7 mouse cellular contexts compared by ENCODE assay signal in genomic region chr7:89477294-89477999, GRCm38 (mm10). TPM values are rescaled to one million over a fixed set of nuclear protein-coding genes. Genes with fewer than 3 reads are reported as not detected.
DNase-seq lines count a peak whose midpoint lies in the region; ATAC-seq and TF ChIP-seq lines count a peak whose summit lies in the region.

No protein-coding gene starts in this region.

- no peak overlapping the region for H3ac ChIP-seq in C2C12 (ENCODE audit: control insufficient read depth, insufficient read length, low read depth)

- no peaks in the 10 kb centered on the region for H3K79me2 ChIP-seq in C2C12 (ENCODE audit: control insufficient read depth, insufficient read depth)

- no peak overlapping the region for H3K27ac ChIP-seq in cerebellum, adult 2 months (ENCODE audit: insufficient read depth, low read length)

- no peaks in the 10 kb centered on the region for H3K79me3 ChIP-seq in C2C12 (ENCODE audit: low read depth)

- no peak for TF ChIP-seq POLR2A in cerebellum, adult 2 months (IDR thresholded peaks at IDR 0.05; ENCODE audit: borderline replicate concordance, insufficient read depth, low read length)

- H3K4me3 ChIP-seq in C2C12 (ENCODE audit: insufficient read depth, poor library complexity, severe bottlenecking): no peak overlapping the region
- H3K4me3 ChIP-seq in cerebellum, adult 2 months (replicated peaks; ENCODE audit: insufficient read depth, low read depth, low read length): no peak overlapping the region

- no peaks in the 10 kb centered on the region for H3K36me3 ChIP-seq in C2C12 (ENCODE audit: control insufficient read depth, insufficient read depth)

- TF ChIP-seq CTCF in C2C12 (IDR thresholded peaks at IDR 0.05; ENCODE audit: control insufficient read depth, insufficient read depth, insufficient read length): peak; percentile 11
- TF ChIP-seq CTCF in cerebellum, adult 2 months (IDR thresholded peaks at IDR 0.05; ENCODE audit: borderline replicate concordance, insufficient read depth, low read depth, low read length): peak; percentile 50; the same call in 1 of the 2 replicates

- ATAC-seq in megakaryocyte-erythroid progenitor cell, adult 5-6 weeks (replicated peaks; ENCODE audit: low FRiP score, low TSS enrichment, poor library complexity, severe bottlenecking): peak; percentile 94

- 5% methylated on average over 1 of the region's 1 CpGs for WGBS in cerebellum, adult 2 months

- DNase-seq in 416B (ENCODE audit: low read depth): peak; percentile 74
- DNase-seq in cerebellum, adult 2 months: peak in 1 of 2 experiments; percentile 50
- peak; percentile 28 to 51 for DNase-seq in heart, adult 9 months (ENCODE audit: low spot score in 2 of 2)
- peak; percentile 44 to 65 for DNase-seq in kidney, postnatal 25 days
- DNase-seq in telencephalon, adult 2 months (ENCODE audit: low read depth, low spot score): peak; percentile 63

- no peaks in the 10 kb centered on the region for H3K4me1 ChIP-seq in cerebellum, adult 2 months (ENCODE audit: control insufficient read depth, insufficient read depth, low read length)

- H3K27me3 ChIP-seq in C2C12 (ENCODE audit: control insufficient read depth, insufficient read depth, insufficient read length): peaks cover 5% of the 10 kb centered on the region
- no peaks in the 10 kb centered on the region for H3K27me3 ChIP-seq in cerebellum, adult 2 months (ENCODE audit: control insufficient read depth, insufficient read depth, low read length)

TF ChIP-seq in C2C12, 6 proteins besides CTCF, POLR2A, EP300 and RAD21:
- TF ChIP-seq MYOG (IDR thresholded peaks at IDR 0.05; ENCODE audit: control insufficient read depth, extremely low read depth, insufficient read length) (no peak), USF1 (IDR thresholded peaks at IDR 0.05; ENCODE audit: low read depth) (no peak), MAX (IDR thresholded peaks at IDR 0.05) (no peak), FOSL1 (IDR thresholded peaks at IDR 0.05; ENCODE audit: insufficient read depth, low read length, poor library complexity, severe bottlenecking) (no peak), MYOD1 (IDR thresholded peaks at IDR 0.05; ENCODE audit: control insufficient read depth, insufficient read length, low read depth) (no peak), CEBPB (IDR thresholded peaks at IDR 0.05; ENCODE audit: low read depth) (no peak)

RNA-seq across cellular contexts. Expression of gene Prss23, which starts 49.5 kb away (rescaled TPM):
- 110 TPM for polyA plus RNA-seq in C2C12 (2012; fragmentation: generic; extraction: Trizol)
- polyA plus RNA-seq in cerebellum, adult 2 months (2012; rRNA removed): 10.9 and 13.6 TPM in 2 replicates
- total RNA-seq in megakaryocyte-erythroid progenitor cell, adult 5-6 weeks (2014; fragmentation: Nextera tagmentation): not detected in 2 replicates
- total RNA-seq in megakaryocyte-erythroid progenitor cell, adult 5-6 weeks (2017): not detected in 2 replicates
